Mouse (Mus musculus) ES-E14 (cell line): ENCODE data around the gene Trub1. TPM values are rescaled to one million over a fixed set of nuclear protein-coding genes. Genes with fewer than 3 reads are reported as not detected.

Experiments
- DNase-seq: peaks from one replicate; pipeline ENCODE4 v3.0.0-alpha.2; 2013; ENCODE audit warnings: low read depth, low spot score
- H3K27ac ChIP-seq: 2 replicates; pipeline ENCODE4 v1.5.1; 2012; ENCODE audit warnings: low read depth, mild to moderate bottlenecking, low read length, moderate library complexity, mixed read lengths; ENCODE audit not compliant: poor library complexity, insufficient read depth, severe bottlenecking
- H3K36me3 ChIP-seq: 2 replicates; pipeline ENCODE4 v1.6.1; 2012; ENCODE audit warnings: mild to moderate bottlenecking, low read length, moderate library complexity, mixed read lengths; ENCODE audit not compliant: control insufficient read depth, poor library complexity, insufficient read depth, severe bottlenecking
- H3K4me1 ChIP-seq, 2 experiments: fragments of 150-350 bp in 1 of 2; sonication (generic) in 1 of 2; 2 replicates each; pipeline ENCODE4 v1.6.1; 2012; ENCODE audit warnings: low read length in 2 of 2, mild to moderate bottlenecking in 1 of 2, mixed read lengths in 1 of 2; ENCODE audit not compliant: control insufficient read depth in 2 of 2, insufficient read depth in 2 of 2, poor library complexity in 1 of 2
- H3K4me3 ChIP-seq, 2 experiments: fragments of 150-350 bp in 1 of 2; sonication (generic) in 1 of 2; 2 replicates each; pipeline ENCODE4 v1.5.1; 2012; ENCODE audit warnings: low read length in 2 of 2, low read depth in 1 of 2, mild to moderate bottlenecking in 1 of 2, mixed read lengths in 1 of 2; ENCODE audit not compliant: insufficient read depth in 1 of 2, poor library complexity in 1 of 2, severe bottlenecking in 1 of 2
- H3K9ac ChIP-seq: 2 replicates; pipeline ENCODE4 v1.6.1; 2012; ENCODE audit warnings: low read depth, mild to moderate bottlenecking, low read length, mixed read lengths; ENCODE audit not compliant: poor library complexity, insufficient read depth, severe bottlenecking
- H3K9me3 ChIP-seq: fragments of 150-350 bp; sonication (generic); 2 replicates; pipeline ENCODE4 v1.6.1; 2012; ENCODE audit warnings: low read depth, mild to moderate bottlenecking, low read length; ENCODE audit not compliant: control insufficient read depth, insufficient read depth
- CHD2 ChIP-seq: IDR thresholded peaks from 2 replicates; pipeline ENCODE4 v1.6.1; 2014; ENCODE audit warnings: mild to moderate bottlenecking, low read depth, low read length, inconsistent platforms
- HCFC1 ChIP-seq: IDR thresholded peaks from 2 replicates; pipeline ENCODE4 v1.6.1; 2012; ENCODE audit warnings: low read length, inconsistent platforms, borderline replicate concordance; ENCODE audit not compliant: insufficient read depth
- MAFK ChIP-seq: IDR thresholded peaks from 2 replicates; pipeline ENCODE4 v1.6.1; 2014; ENCODE audit warnings: mild to moderate bottlenecking, low read depth, low read length, inconsistent platforms; ENCODE audit not compliant: insufficient read depth
- ZC3H11A ChIP-seq: IDR thresholded peaks from 2 replicates; pipeline ENCODE4 v1.6.1; 2012; ENCODE audit warnings: low read depth, mild to moderate bottlenecking, inconsistent platforms, low read length, borderline replicate concordance
- ZNF384 ChIP-seq: IDR thresholded peaks from 2 replicates; pipeline ENCODE4 v1.6.1; 2012; ENCODE audit warnings: low read depth, low read length, inconsistent platforms
- in situ Hi-C, 2 experiments: fragments of 600-800 bp; cut with MboI; formaldehyde crosslinking; loops; one replicate each; pipeline ENCODE4 v1.15.1; 2025; ENCODE audit warnings: low sequenced_read_pairs in 2 of 2, inconsistent platforms in 1 of 2; ENCODE audit not compliant: unreplicated experiment in 2 of 2
- total RNA-seq: library from RNA; depleted of rRNA; stranded (reverse); fragments of 300-350 nt; gene quantifications from 2 replicates; pipeline ENCODE4 v1.2.3, GENCODE M21; 2012

Trub1 gene
- total RNA-seq, 1 experiment: 12.5 TPM

DNA sequence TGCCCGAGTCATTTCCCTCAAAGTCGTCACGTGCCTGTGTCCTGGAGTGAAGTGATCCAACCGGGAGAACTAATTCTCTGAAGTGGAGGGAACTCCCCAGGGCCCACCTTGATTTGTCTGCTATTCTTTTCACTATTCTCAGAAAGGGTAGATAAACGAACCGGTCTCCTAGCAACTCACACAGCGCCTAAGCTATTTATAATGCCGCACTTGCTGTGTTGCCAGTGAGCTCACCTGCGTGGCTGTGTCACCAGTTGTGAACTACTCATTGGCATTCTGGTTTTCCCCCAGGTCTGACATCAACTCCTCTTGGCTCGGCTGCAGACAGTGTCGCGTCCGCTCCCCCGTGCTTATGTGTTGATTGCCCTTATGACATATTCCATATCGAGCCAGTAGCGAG lies 20.6 kb downstream of the Trub1 start:
- TF ChIP-seq HCFC1 (no peak), MAFK (no peak), ZC3H11A (no peak), ZNF384 (no peak), CHD2 (no peak)
- Histone ChIP-seq H3K9me3 (no peaks in the 10 kb centered on the region), H3K4me1 (no peaks in the 10 kb centered on the region), H3K4me3 (no peak overlapping the region), H3K27ac (no peak overlapping the region), H3K9ac (no peak overlapping the region), H3K36me3 (peaks cover 13% of the 10 kb centered on the region; the same call in 1 of the 2 replicates)
- in situ Hi-C loops: no loop called here
- DNase-seq: no peak

DNA sequence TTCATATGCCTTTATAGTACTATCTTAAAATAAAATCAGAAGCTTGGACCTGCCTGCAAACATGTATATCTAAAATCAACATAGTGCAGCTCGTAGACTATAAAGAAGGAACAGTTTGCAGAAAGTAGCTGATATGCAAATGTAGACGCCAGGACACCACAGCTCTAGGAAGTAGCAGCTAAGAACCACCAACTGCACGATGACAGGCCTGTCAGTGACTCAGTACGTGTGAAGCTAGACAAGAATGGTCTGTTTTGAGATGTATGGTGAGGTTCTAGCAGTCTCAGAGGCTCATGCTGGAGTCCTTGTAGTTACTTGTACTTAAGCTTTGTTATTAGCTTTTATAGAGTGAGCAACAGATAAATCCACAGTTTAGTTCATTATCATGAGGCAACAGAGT lies 22.6 kb downstream of the Trub1 start:
- H3K27ac ChIP-seq: no peak overlapping the region
- in situ Hi-C loops: no loop called here
- no peak overlapping the region for H3K9ac ChIP-seq
- no peaks in the 10 kb centered on the region; a peak in 1 of 4 replicates for H3K4me1 ChIP-seq
- H3K36me3 ChIP-seq: peaks cover 13% of the 10 kb centered on the region; the same call in 1 of the 2 replicates
- DNase-seq: no peak
- no peaks in the 10 kb centered on the region for H3K9me3 ChIP-seq
- H3K4me3 ChIP-seq: no peak overlapping the region
- TF ChIP-seq MAFK (no peak), ZC3H11A (no peak), CHD2 (no peak), ZNF384 (no peak), HCFC1 (no peak)

GRCm38 (mm10) chr19:57477310-57477709 lies 24.6 kb downstream of the Trub1 start:
- peaks cover 14% of the 10 kb centered on the region; the same call in 1 of the 2 replicates for H3K36me3 ChIP-seq
- no peak overlapping the region for H3K4me3 ChIP-seq
- no peak overlapping the region for H3K9ac ChIP-seq
- no peaks in the 10 kb centered on the region for H3K9me3 ChIP-seq
- no peak overlapping the region for H3K27ac ChIP-seq
- in situ Hi-C loops: no loop called here
- no peaks in the 10 kb centered on the region; a peak in 1 of 4 replicates for H3K4me1 ChIP-seq
- no peak for DNase-seq
- no peak for TF ChIP-seq MAFK
- no peak for TF ChIP-seq ZNF384
- TF ChIP-seq CHD2: no peak
- TF ChIP-seq ZC3H11A: no peak
- TF ChIP-seq HCFC1: no peak

- H3K4me1 ChIP-seq: no peaks in the 10 kb centered on the region; a peak in 1 of 4 replicates
- no peak overlapping the region for H3K4me3 ChIP-seq
- in situ Hi-C loops: no loop called here
- TF ChIP-seq HCFC1 (no peak), ZNF384 (no peak), CHD2 (no peak)
- DNase-seq: no peak
- H3K9me3 ChIP-seq: no peaks in the 10 kb centered on the region
- H3K36me3 ChIP-seq: peaks cover 10% of the 10 kb centered on the region; the same call in 1 of the 2 replicates
- no peak overlapping the region for H3K9ac ChIP-seq
- H3K27ac ChIP-seq: no peak overlapping the region
Observed at GRCm38 (mm10) chr19:57478056-57478455, 25.3 kb downstream of the Trub1 start.

GRCm38 (mm10) chr19:57479886-57480655 lies 27.4 kb downstream of the Trub1 start:
- no peaks in the 10 kb centered on the region; a peak in 1 of 4 replicates for H3K4me1 ChIP-seq
- H3K9ac ChIP-seq: no peak overlapping the region
- no peaks in the 10 kb centered on the region for H3K9me3 ChIP-seq
- in situ Hi-C loops: loop anchor here in 1 of 2 experiments (10.0 kb wide), 1 partner anchor 165 kb away; no protein-coding TSS in a partner anchor
- no peak overlapping the region for H3K4me3 ChIP-seq
- peaks cover 3% of the 10 kb centered on the region; the same call in 1 of the 2 replicates for H3K36me3 ChIP-seq
- DNase-seq: no peak
- no peak overlapping the region for H3K27ac ChIP-seq
- no peak for TF ChIP-seq ZC3H11A
- no peak for TF ChIP-seq MAFK
- no peak for TF ChIP-seq ZNF384
- TF ChIP-seq CHD2: no peak
